Mouse (Mus musculus) limb, embryonic 13.5 days (tissue): Measurements from ENCODE around the gene Sema4g. TPM values are rescaled to one million over a fixed set of nuclear protein-coding genes. Genes with fewer than 3 reads are reported as not detected.

Experiments used
- ATAC-seq: fragments of 200-750 bp; cut with Nextera tagmentation; 2 replicates; pipeline ENCODE4 v1.8.0; 2017; ENCODE audit warnings: low read depth, moderate number of reproducible peaks, moderate TSS enrichment; ENCODE audit not compliant: low FRiP score
- H3K27ac ChIP-seq: fragments of 300-500 bp; sonication (generic); 2 replicates; pipeline ENCODE4 v1.5.1; 2015; ENCODE audit warnings: inconsistent platforms, mild to moderate bottlenecking, moderate library complexity
- H3K27me3 ChIP-seq: fragments of 300-500 bp; sonication (generic); 2 replicates; pipeline ENCODE4 v1.6.1; 2015; ENCODE audit warnings: mild to moderate bottlenecking, inconsistent platforms
- H3K36me3 ChIP-seq: fragments of 300-500 bp; sonication (generic); 2 replicates; pipeline ENCODE4 v1.6.1; 2015; ENCODE audit warnings: inconsistent platforms, mild to moderate bottlenecking, moderate library complexity
- H3K4me1 ChIP-seq: fragments of 300-500 bp; sonication (generic); 2 replicates; pipeline ENCODE4 v1.6.1; 2015; ENCODE audit warnings: inconsistent platforms
- H3K4me2 ChIP-seq: fragments of 300-500 bp; sonication (generic); replicated peaks from 2 replicates; pipeline ENCODE4 v1.6.1; 2015; ENCODE audit warnings: inconsistent platforms, mild to moderate bottlenecking, moderate library complexity
- H3K4me3 ChIP-seq: fragments of 300-500 bp; sonication (generic); 2 replicates; pipeline ENCODE4 v1.5.1; 2015; ENCODE audit warnings: moderate library complexity, mild to moderate bottlenecking, inconsistent platforms
- H3K9ac ChIP-seq: fragments of 300-500 bp; sonication (generic); 2 replicates; pipeline ENCODE4 v1.6.1; 2015; ENCODE audit warnings: mild to moderate bottlenecking, inconsistent platforms
- H3K9me3 ChIP-seq: fragments of 300-500 bp; sonication (generic); 2 replicates; pipeline ENCODE4 v1.6.1; 2016; ENCODE audit warnings: inconsistent platforms
- WGBS: fragments of 180-500 bp; shearing (Covaris S2); methylation state at CpG from one replicate; pipeline ENCODE4 v1.1.7; 2015; 5-methylcytosine and 5-hydroxymethylcytosine counted together
- polyA plus RNA-seq: library from polyadenylated mRNA; unstranded; fragments of >200 nt; fragmentation: Nextera tagmentation; extraction: Ambion mirVana; gene quantifications from 2 replicates; pipeline ENCODE4 v1.2.1, GENCODE M21; 2015

The Sema4g gene
- polyA plus RNA-seq, 1 experiment from 2014 or later = 7.4 TPM

GRCm38 (mm10) chr19:45005957-45006712 is 17.2 kb downstream of the Sema4g start, which contains the start of gene Mrpl43:
Mrpl43 (minus strand) TSS chr19:45006442.
- WGBS = under 1% methylated on average over 82 of the region's 82 CpGs
- Histone ChIP-seq H3K9me3 (no peaks in the 10 kb centered on the region), H3K27ac (peak within 1 kb of the TSS; percentile 70), H3K36me3 (peaks cover 64% of the 10 kb centered on the region), H3K9ac (peak within 1 kb of the TSS; percentile 84), H3K4me3 (peak within 1 kb of the TSS; percentile 97), H3K27me3 (no peaks in the 10 kb centered on the region), H3K4me1 (peaks cover 20% of the 10 kb centered on the region), H3K4me2 (peak within 1 kb of the TSS; percentile 96)
- peak; percentile 95 for ATAC-seq

- H3K9ac ChIP-seq = peak overlapping the region; percentile 84
- ATAC-seq = no peak
- WGBS = 37% methylated on average over 17 of the region's 17 CpGs
- H3K27me3 ChIP-seq = no peaks in the 10 kb centered on the region
- H3K4me2 ChIP-seq = peak overlapping the region; percentile 96
- H3K36me3 ChIP-seq = peaks cover 64% of the 10 kb centered on the region
- peak overlapping the region; percentile 70 for H3K27ac ChIP-seq
- H3K9me3 ChIP-seq = no peaks in the 10 kb centered on the region
- peak overlapping the region; percentile 97 for H3K4me3 ChIP-seq
- H3K4me1 ChIP-seq = peaks cover 20% of the 10 kb centered on the region
Measured at GRCm38 (mm10) chr19:45007021-45007420, 18.1 kb downstream of the Sema4g start.

GRCm38 (mm10) chr19:45007425-45008191 is 18.7 kb downstream of the Sema4g start:
- H3K27me3 ChIP-seq = no peaks in the 10 kb centered on the region
- no peak overlapping the region for H3K27ac ChIP-seq
- H3K4me2 ChIP-seq = peak overlapping the region; percentile 96
- peak overlapping the region; percentile 84 for H3K9ac ChIP-seq
- peaks cover 24% of the 10 kb centered on the region for H3K4me1 ChIP-seq
- peaks cover 62% of the 10 kb centered on the region for H3K36me3 ChIP-seq
- WGBS = 90% methylated on average over 20 of the region's 20 CpGs
- peak overlapping the region; percentile 97 for H3K4me3 ChIP-seq
- H3K9me3 ChIP-seq = no peaks in the 10 kb centered on the region
- ATAC-seq = no peak

GRCm38 (mm10) chr19:45010646-45011045 is 21.7 kb downstream of the Sema4g start:
- H3K27ac ChIP-seq = no peak overlapping the region
- no peak for ATAC-seq
- no peak overlapping the region for H3K9ac ChIP-seq
- H3K4me2 ChIP-seq = no peak overlapping the region
- 88% methylated on average over 4 of the region's 4 CpGs for WGBS
- peaks cover 42% of the 10 kb centered on the region for H3K4me1 ChIP-seq
- peaks cover 41% of the 10 kb centered on the region for H3K36me3 ChIP-seq
- no peak overlapping the region for H3K4me3 ChIP-seq
- H3K27me3 ChIP-seq = no peaks in the 10 kb centered on the region
- no peaks in the 10 kb centered on the region for H3K9me3 ChIP-seq

- no peak for ATAC-seq
- peaks cover 48% of the 10 kb centered on the region for H3K4me1 ChIP-seq
- H3K9me3 ChIP-seq = no peaks in the 10 kb centered on the region
- no peak overlapping the region for H3K4me2 ChIP-seq
- H3K36me3 ChIP-seq = peaks cover 41% of the 10 kb centered on the region
- no peak overlapping the region for H3K4me3 ChIP-seq
- no peak overlapping the region; the same call in 1 of the 2 replicates for H3K27ac ChIP-seq
- WGBS = 63% methylated on average over 8 of the region's 8 CpGs
- H3K9ac ChIP-seq = 0 out of 2 replicates have a peak overlapping the region, but pooled peaks have one; percentile 19
- H3K27me3 ChIP-seq = no peaks in the 10 kb centered on the region
Measured at GRCm38 (mm10) chr19:45012219-45012618, 23.3 kb downstream of the Sema4g start.

GRCm38 (mm10) chr19:45012636-45013035 is 23.7 kb downstream of the Sema4g start:
- Histone ChIP-seq H3K9ac (0 out of 2 replicates have a peak overlapping the region, but pooled peaks have one; percentile 19), H3K4me3 (no peak overlapping the region), H3K36me3 (peaks cover 41% of the 10 kb centered on the region), H3K4me2 (peak overlapping the region; percentile 91; the same call in 1 of the 2 replicates), H3K9me3 (no peaks in the 10 kb centered on the region), H3K4me1 (peaks cover 46% of the 10 kb centered on the region), H3K27ac (peak overlapping the region; percentile 99; the same call in 1 of the 2 replicates), H3K27me3 (no peaks in the 10 kb centered on the region)
- WGBS = 30% methylated on average over 6 of the region's 6 CpGs
- ATAC-seq = no peak

- no peak for ATAC-seq
- WGBS = 31% methylated on average over 6 of the region's 6 CpGs
- H3K9me3 ChIP-seq = no peaks in the 10 kb centered on the region
- peak overlapping the region; percentile 99 for H3K27ac ChIP-seq
- H3K36me3 ChIP-seq = peaks cover 33% of the 10 kb centered on the region
- H3K4me2 ChIP-seq = peak overlapping the region; percentile 91
- H3K27me3 ChIP-seq = no peaks in the 10 kb centered on the region
- H3K4me3 ChIP-seq = peak overlapping the region; percentile 11; the same call in 1 of the 2 replicates
- H3K9ac ChIP-seq = 0 out of 2 replicates have a peak overlapping the region, but pooled peaks have one; percentile 5
- H3K4me1 ChIP-seq = peaks cover 48% of the 10 kb centered on the region
Measured at GRCm38 (mm10) chr19:45013581-45014225, 24.8 kb downstream of the Sema4g start.

- WGBS = 3% methylated on average over 10 of the region's 10 CpGs
- Histone ChIP-seq H3K27ac (peak within 1 kb of the TSS; percentile 99), H3K4me3 (peak within 1 kb of the TSS; percentile 79), H3K9me3 (no peaks in the 10 kb centered on the region), H3K27me3 (no peaks in the 10 kb centered on the region), H3K36me3 (peaks cover 29% of the 10 kb centered on the region), H3K4me2 (peak within 1 kb of the TSS; percentile 91), H3K4me1 (peaks cover 56% of the 10 kb centered on the region), H3K9ac (peak within 1 kb of the TSS; percentile 77)
- no peak for ATAC-seq
Measured at GRCm38 (mm10) chr19:45014335-45014971, 25.6 kb downstream of the Sema4g start, which contains the start of gene Lzts2. Lzts2 (plus strand) TSS chr19:45014414.

GRCm38 (mm10) chr19:45014981-45015402 is 26.1 kb downstream of the Sema4g start:
- peak; percentile 26 for ATAC-seq

GRCm38 (mm10) chr19:45015518-45016281 is 26.8 kb downstream of the Sema4g start:
- Histone ChIP-seq H3K27ac (peak overlapping the region; percentile 99), H3K27me3 (no peaks in the 10 kb centered on the region), H3K36me3 (peaks cover 21% of the 10 kb centered on the region), H3K9ac (peak overlapping the region; percentile 77), H3K4me3 (peak overlapping the region; percentile 79), H3K4me1 (peaks cover 68% of the 10 kb centered on the region), H3K4me2 (peak overlapping the region; percentile 91), H3K9me3 (no peaks in the 10 kb centered on the region)
- peak; percentile 5; the same call in 1 of the 2 replicates for ATAC-seq
- WGBS = under 1% methylated on average over 34 of the region's 34 CpGs

More at GRCm38 (mm10) chr19:45014981-45015402, 26.1 kb downstream of the Sema4g start:
- Histone ChIP-seq H3K9ac (peak overlapping the region; percentile 77), H3K36me3 (peaks cover 25% of the 10 kb centered on the region), H3K27me3 (no peaks in the 10 kb centered on the region), H3K9me3 (no peaks in the 10 kb centered on the region), H3K4me2 (peak overlapping the region; percentile 91), H3K4me1 (peaks cover 61% of the 10 kb centered on the region), H3K27ac (peak overlapping the region; percentile 99), H3K4me3 (peak overlapping the region; percentile 79)
- 0% methylated on average over 25 of the region's 25 CpGs for WGBS
